Mouse (Mus musculus) MEL (cell line): ENCODE data around the gene Kcnh6. TPM values are rescaled to one million over a fixed set of nuclear protein-coding genes. Genes with fewer than 3 reads are reported as not detected.

Source experiments
- DNase-seq: peaks from one replicate; pipeline ENCODE4 v3.0.0; 2011; ENCODE audit warnings: low read depth, low spot score
- H3K27ac ChIP-seq: 2 replicates; pipeline ENCODE4 v1.5.1; 2012; ENCODE audit warnings: low read depth, mild to moderate bottlenecking, control low read depth, low read length, moderate library complexity; ENCODE audit not compliant: control insufficient read depth
- H3K27me3 ChIP-seq, 2 experiments: fragments of 150-350 bp in 1 of 2; sonication (generic) in 1 of 2; 2 replicates each; pipeline ENCODE4 v1.6.1; 2012; ENCODE audit warnings: low read length in 2 of 2, mild to moderate bottlenecking in 2 of 2, improper control_type of control experiment in 1 of 2, moderate library complexity in 1 of 2; ENCODE audit not compliant: insufficient read depth in 2 of 2, control insufficient read depth in 1 of 2
- H3K36me3 ChIP-seq, 2 experiments: 2 replicates each; pipeline ENCODE4 v1.6.1; 2012 to 2014; ENCODE audit warnings: low read length in 2 of 2, improper control_type of control experiment in 1 of 2, inconsistent platforms in 1 of 2, mild to moderate bottlenecking in 1 of 2; ENCODE audit not compliant: insufficient read depth in 2 of 2, control insufficient read depth in 1 of 2
- H3K4me1 ChIP-seq, 2 experiments: fragments of 150-350 bp in 1 of 2; sonication (generic) in 1 of 2; 2 replicates each; pipeline ENCODE4 v1.6.1; 2012; ENCODE audit warnings: low read length in 2 of 2, improper control_type of control experiment in 1 of 2, mild to moderate bottlenecking in 1 of 2; ENCODE audit not compliant: insufficient read depth in 2 of 2, control insufficient read depth in 1 of 2
- H3K4me3 ChIP-seq, 2 experiments: fragments of 150-350 bp in 1 of 2; sonication (generic) in 1 of 2; 2 replicates each; pipeline ENCODE4 v1.5.1; 2012; ENCODE audit warnings: low read depth in 2 of 2, low read length in 2 of 2, mild to moderate bottlenecking in 2 of 2, moderate library complexity in 2 of 2, control low read depth in 1 of 2, improper control_type of control experiment in 1 of 2; ENCODE audit not compliant: control insufficient read depth in 1 of 2, insufficient read depth in 1 of 2
- H3K79me2 ChIP-seq: 2 replicates; pipeline ENCODE4 v1.6.1; 2012; ENCODE audit warnings: mild to moderate bottlenecking, low read length, moderate library complexity; ENCODE audit not compliant: control insufficient read depth, poor library complexity, insufficient read depth
- H3K9ac ChIP-seq: 2 replicates; pipeline ENCODE4 v1.6.1; 2012; ENCODE audit warnings: low read depth, mild to moderate bottlenecking, control low read depth, low read length, moderate library complexity; ENCODE audit not compliant: control insufficient read depth, poor library complexity, severe bottlenecking
- H3K9me3 ChIP-seq: fragments of 150-350 bp; sonication (generic); replicated peaks from 2 replicates; pipeline ENCODE4 v1.6.1; 2012; ENCODE audit warnings: mild to moderate bottlenecking, low read length, improper control_type of control experiment, moderate library complexity; ENCODE audit not compliant: insufficient read depth
- BHLHE40 ChIP-seq: IDR thresholded peaks from 2 replicates; pipeline ENCODE4 v1.6.1; 2012; ENCODE audit warnings: low read depth, mild to moderate bottlenecking, inconsistent platforms, low read length, improper control_type of control experiment, borderline replicate concordance
- CHD2 ChIP-seq: IDR thresholded peaks from 2 replicates; pipeline ENCODE4 v1.6.1; 2011; ENCODE audit warnings: low read length, improper control_type of control experiment
- E2F4 ChIP-seq: IDR thresholded peaks from 2 replicates; pipeline ENCODE4 v1.6.1; 2011; ENCODE audit warnings: low read depth, low read length, improper control_type of control experiment, borderline replicate concordance
- ELF1 ChIP-seq: IDR thresholded peaks from 2 replicates; pipeline ENCODE4 v1.6.1; 2014; ENCODE audit warnings: low read depth, mild to moderate bottlenecking, inconsistent platforms, low read length, improper control_type of control experiment, moderate library complexity
- EP300 ChIP-seq, 2 experiments: IDR thresholded peaks; 2 replicates each; pipeline ENCODE4 v1.6.1; 2011; ENCODE audit warnings: improper control_type of control experiment in 2 of 2, low read length in 2 of 2, low read depth in 1 of 2, mild to moderate bottlenecking in 1 of 2
- ETS1 ChIP-seq: IDR thresholded peaks from 2 replicates; pipeline ENCODE4 v1.6.1; 2012; ENCODE audit warnings: low read depth, mild to moderate bottlenecking, inconsistent platforms, low read length, improper control_type of control experiment, moderate library complexity
- GABPA ChIP-seq: IDR thresholded peaks from 2 replicates; pipeline ENCODE4 v1.6.1; 2012; ENCODE audit warnings: low read depth, mild to moderate bottlenecking, inconsistent platforms, low read length, improper control_type of control experiment, moderate library complexity
- GATA1 ChIP-seq: IDR thresholded peaks from 2 replicates; pipeline ENCODE4 v1.6.1; 2011; ENCODE audit warnings: low read depth, low read length, improper control_type of control experiment
- HCFC1 ChIP-seq: IDR thresholded peaks from 2 replicates; pipeline ENCODE4 v1.6.1; 2012; ENCODE audit warnings: low read depth, mild to moderate bottlenecking, inconsistent platforms, low read length, improper control_type of control experiment, moderate library complexity
- JUND ChIP-seq: IDR thresholded peaks from 2 replicates; pipeline ENCODE4 v1.6.1; 2011; ENCODE audit warnings: low read depth, mild to moderate bottlenecking, improper control_type of control experiment, low read length
- MAFK ChIP-seq: IDR thresholded peaks from 2 replicates; pipeline ENCODE4 v1.6.1; 2011; ENCODE audit warnings: low read depth, mild to moderate bottlenecking, low read length, improper control_type of control experiment, borderline replicate concordance
- MAX ChIP-seq: IDR thresholded peaks from 2 replicates; pipeline ENCODE4 v1.6.1; 2011; ENCODE audit warnings: low read length, improper control_type of control experiment
- MAZ ChIP-seq: IDR thresholded peaks from 2 replicates; pipeline ENCODE4 v1.6.1; 2012; ENCODE audit warnings: low read depth, mild to moderate bottlenecking, inconsistent platforms, low read length, improper control_type of control experiment
- MEF2A ChIP-seq: IDR thresholded peaks from 2 replicates; pipeline ENCODE4 v1.6.1; 2014; ENCODE audit warnings: low read depth, mild to moderate bottlenecking, inconsistent platforms, low read length, improper control_type of control experiment; ENCODE audit not compliant: poor library complexity, insufficient replicate concordance, severe bottlenecking; ENCODE audit errors: extremely low read depth
- MYB ChIP-seq: IDR thresholded peaks from 2 replicates; pipeline ENCODE4 v1.6.1; 2011; ENCODE audit warnings: mild to moderate bottlenecking, low read depth, low read length, improper control_type of control experiment
- NELFE ChIP-seq: IDR thresholded peaks from 2 replicates; pipeline ENCODE4 v1.6.1; 2011; ENCODE audit warnings: low read depth, low read length, improper control_type of control experiment
- NRF1 ChIP-seq: IDR thresholded peaks from 2 replicates; pipeline ENCODE4 v1.6.1; 2014; ENCODE audit warnings: low read depth, mild to moderate bottlenecking, inconsistent platforms, low read length, improper control_type of control experiment, moderate library complexity; ENCODE audit not compliant: poor library complexity, insufficient read depth, severe bottlenecking
- POLR2A ChIP-seq, 2 experiments: IDR thresholded peaks; 2 replicates each; pipeline ENCODE4 v1.6.1; 2011 to 2012; ENCODE audit warnings: low read length in 2 of 2, mild to moderate bottlenecking in 2 of 2, control low read depth in 1 of 2, improper control_type of control experiment in 1 of 2, low read depth in 1 of 2, moderate library complexity in 1 of 2; ENCODE audit not compliant: control insufficient read depth in 1 of 2, insufficient read depth in 1 of 2, poor library complexity in 1 of 2
- RCOR1 ChIP-seq: IDR thresholded peaks from 2 replicates; pipeline ENCODE4 v1.6.1; 2012; ENCODE audit warnings: low read depth, mild to moderate bottlenecking, inconsistent platforms, low read length, improper control_type of control experiment
- SIN3A ChIP-seq: IDR thresholded peaks from 2 replicates; pipeline ENCODE4 v1.6.1; 2012; ENCODE audit warnings: low read length, improper control_type of control experiment, inconsistent platforms
- SMC3 ChIP-seq: IDR thresholded peaks from 2 replicates; pipeline ENCODE4 v1.6.1; 2011; ENCODE audit warnings: low read depth, low read length, improper control_type of control experiment
- TAL1 ChIP-seq: IDR thresholded peaks from 2 replicates; pipeline ENCODE4 v1.6.1; 2012; ENCODE audit warnings: mild to moderate bottlenecking, inconsistent platforms, low read length, moderate library complexity, mixed read lengths
- TBP ChIP-seq: IDR thresholded peaks from 2 replicates; pipeline ENCODE4 v1.8.0; 2011; ENCODE audit warnings: low read depth, low read length, improper control_type of control experiment
- TCF12 ChIP-seq: IDR thresholded peaks from 2 replicates; pipeline ENCODE4 v1.6.1; 2014; ENCODE audit warnings: low read depth, mild to moderate bottlenecking, inconsistent platforms, low read length, improper control_type of control experiment, moderate library complexity
- USF1 ChIP-seq: IDR thresholded peaks from 2 replicates; pipeline ENCODE4 v1.6.1; 2014; ENCODE audit warnings: low read depth, mild to moderate bottlenecking, inconsistent platforms, low read length, improper control_type of control experiment, moderate library complexity
- ZKSCAN1 ChIP-seq: IDR thresholded peaks from 2 replicates; pipeline ENCODE4 v1.6.1; 2012; ENCODE audit warnings: low read depth, mild to moderate bottlenecking, inconsistent platforms, low read length, improper control_type of control experiment, moderate library complexity
- ZMIZ1 ChIP-seq: IDR thresholded peaks from 2 replicates; pipeline ENCODE4 v1.6.1; 2012; ENCODE audit warnings: low read depth, mild to moderate bottlenecking, inconsistent platforms, low read length, improper control_type of control experiment, moderate library complexity
- ZNF384 ChIP-seq: IDR thresholded peaks from 2 replicates; pipeline ENCODE4 v1.6.1; 2012; ENCODE audit warnings: low read depth, mild to moderate bottlenecking, inconsistent platforms, low read length, improper control_type of control experiment
- polyA plus RNA-seq, 2 experiments: library from polyadenylated mRNA; stranded (reverse) in 1 of 2; unstranded in 1 of 2; fragments of >175 nt in 1 of 2; fragments of >200 nt in 1 of 2; gene quantifications; 2 replicates each; pipeline versions ENCODE4 v1.2.1 to v1.2.4; 2012; ENCODE audit warnings: low replicate concordance in 2 of 2, low read depth in 1 of 2; ENCODE audit not compliant: insufficient read length in 2 of 2, insufficient read depth in 1 of 2, missing spikeins in 1 of 2
- total RNA-seq: library from RNA; depleted of rRNA; stranded (reverse); fragments of 300-350 nt; gene quantifications from 2 replicates; pipeline ENCODE4 v1.2.3, GENCODE M21; 2012

Kcnh6 gene
- total and polyA plus RNA-seq, 3 experiments: 0.04 to 0.07 TPM; not detected in 1

DNA sequence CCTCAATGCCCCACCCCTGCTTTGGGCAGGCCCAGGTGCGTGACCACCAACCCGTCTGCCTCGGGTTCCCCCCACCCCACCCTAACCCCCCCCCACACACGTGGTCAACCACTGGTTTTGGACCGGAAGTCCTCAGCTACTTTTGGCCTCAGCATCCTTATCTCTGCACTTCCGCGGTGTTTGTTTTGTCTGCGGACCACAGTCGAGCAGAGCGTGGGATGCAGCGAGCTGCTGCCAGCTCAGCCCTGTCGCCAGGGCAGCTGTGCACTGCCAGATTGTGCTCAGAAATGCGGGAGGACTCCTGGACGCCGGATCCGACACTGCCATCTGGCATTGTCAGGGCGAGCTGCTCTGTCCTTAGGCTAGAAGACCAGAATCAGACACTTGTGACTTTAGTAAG, 48.6 kb upstream of the Kcnh6 start:
- peaks cover 0 to 2% of the 10 kb centered on the region in 2 experiments; a peak in 1 of 4 replicates for H3K27me3 ChIP-seq
- H3K9me3 ChIP-seq: no peaks in the 10 kb centered on the region
- H3K79me2 ChIP-seq: no peaks in the 10 kb centered on the region
- TF ChIP-seq TAL1 (peak; percentile 30; the same call in 1 of the 2 replicates), MEF2A (no peak), GABPA (no peak), RCOR1 (no peak), SIN3A (no peak), SMC3 (no peak), GATA1 (0 out of 2 replicates have a peak, but pooled peaks have one; percentile 26), MYB (no peak), MAX (0 out of 2 replicates have a peak, but pooled peaks have one; percentile 26), E2F4 (no peak), NRF1 (no peak), MAFK (no peak), TBP (no peak), ZKSCAN1 (no peak), JUND (no peak), TCF12 (no peak), ELF1 (0 out of 2 replicates have a peak, but pooled peaks have one; percentile 24), ZNF384 (no peak), BHLHE40 (no peak), USF1 (peak; percentile 29; the same call in 1 of the 2 replicates), EP300 (IDR thresholded peaks at IDR 0.05; ENCODE audit: low read depth in 1 of 2, low read length in 2 of 2) (peak in 1 of 2 experiments; percentile 49; a peak in 1 of 4 replicates), POLR2A (IDR thresholded peaks at IDR 0.05; ENCODE audit: control insufficient read depth in 1 of 2, insufficient read depth in 1 of 2, low read depth in 1 of 2, low read length in 2 of 2, poor library complexity in 1 of 2) (no peak), ETS1 (peak; percentile 18; the same call in 1 of the 2 replicates), NELFE (no peak), ZMIZ1 (no peak), MAZ (no peak), HCFC1 (no peak), CHD2 (no peak)
- no peak overlapping the region for H3K27ac ChIP-seq
- no peak overlapping the region for H3K4me3 ChIP-seq
- DNase-seq: peak; percentile 31
- 0 out of 4 replicates have a peak, but pooled peaks cover 0 to 2% of the 10 kb centered on the region in 2 experiments for H3K36me3 ChIP-seq
- H3K4me1 ChIP-seq: peaks cover 2 to 12% of the 10 kb centered on the region in 2 experiments; a peak in 3 of 4 replicates
- no peak overlapping the region for H3K9ac ChIP-seq
